Mouse (Mus musculus) bone marrow macrophage, adult 2 months (primary cell): Measurements from ENCODE around the gene Ing5. TPM values are rescaled to one million over a fixed set of nuclear protein-coding genes. Genes with fewer than 3 reads are reported as not detected.

Experiments used
- H3K27ac ChIP-seq: 2 replicates; pipeline ENCODE4 v1.5.1; 2012; ENCODE audit warnings: low read depth, low read length; ENCODE audit not compliant: insufficient read depth
- H3K4me1 ChIP-seq: 2 replicates; pipeline ENCODE4 v1.6.1; 2012; ENCODE audit warnings: low read length; ENCODE audit not compliant: control insufficient read depth, insufficient read depth
- H3K4me3 ChIP-seq: 2 replicates; pipeline ENCODE4 v1.5.1; 2012; ENCODE audit warnings: mild to moderate bottlenecking, low read length, moderate library complexity; ENCODE audit not compliant: insufficient read depth
- CTCF ChIP-seq: IDR thresholded peaks from 2 replicates; pipeline ENCODE4 v1.5.1; 2012; ENCODE audit warnings: low read depth, mild to moderate bottlenecking, low read length, moderate library complexity
- POLR2A ChIP-seq: IDR thresholded peaks from 2 replicates; pipeline ENCODE4 v1.6.1; 2012; ENCODE audit warnings: mild to moderate bottlenecking, low read depth, low read length, borderline replicate concordance
- polyA plus RNA-seq: library from polyadenylated mRNA; stranded (reverse); fragments of >200 nt; gene quantifications from 2 replicates; pipeline ENCODE4 v1.2.4, GENCODE M21; 2012; ENCODE audit not compliant: missing spikeins, insufficient read depth, insufficient read length

Ing5 gene
- polyA plus RNA-seq, 1 experiment: 10.7 TPM

- no peak for TF ChIP-seq POLR2A
- TF ChIP-seq CTCF: no peak
- H3K27ac ChIP-seq: no peak overlapping the region
- no peak overlapping the region for H3K4me3 ChIP-seq
- H3K4me1 ChIP-seq: peaks cover 8% of the 10 kb centered on the region
Measured at GRCm38 (mm10) chr1:93808871-93809270, 5.1 kb downstream of the Ing5 start.

DNA sequence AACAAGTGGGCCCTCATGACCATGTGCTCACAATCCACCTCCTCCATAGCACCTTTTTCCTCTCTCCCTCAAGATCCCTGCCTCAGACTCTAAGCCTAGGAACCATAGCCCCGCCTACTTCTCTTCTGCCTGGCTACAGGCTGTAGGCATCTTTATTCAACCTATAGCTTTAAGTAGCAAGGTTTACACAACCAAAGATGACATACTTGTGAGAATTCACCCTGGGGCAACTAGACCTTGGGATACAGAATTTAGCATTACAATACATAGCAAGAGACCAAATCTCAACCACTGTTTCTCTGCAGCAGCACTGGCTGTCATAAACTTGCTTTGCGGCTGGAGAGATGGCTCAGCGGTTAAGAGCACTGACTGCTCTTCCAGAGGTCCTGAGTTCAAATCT is 6.2 kb downstream of the Ing5 start:
- Histone ChIP-seq H3K4me1 (peaks cover 5% of the 10 kb centered on the region), H3K27ac (no peak overlapping the region), H3K4me3 (no peak overlapping the region)
- TF ChIP-seq CTCF: no peak
- TF ChIP-seq POLR2A: no peak

- Histone ChIP-seq H3K4me3 (no peak overlapping the region), H3K4me1 (no peaks in the 10 kb centered on the region), H3K27ac (no peak overlapping the region)
- TF ChIP-seq CTCF: no peak
- TF ChIP-seq POLR2A: no peak
Measured at GRCm38 (mm10) chr1:93811495-93812039, 7.8 kb downstream of the Ing5 start.

DNA sequence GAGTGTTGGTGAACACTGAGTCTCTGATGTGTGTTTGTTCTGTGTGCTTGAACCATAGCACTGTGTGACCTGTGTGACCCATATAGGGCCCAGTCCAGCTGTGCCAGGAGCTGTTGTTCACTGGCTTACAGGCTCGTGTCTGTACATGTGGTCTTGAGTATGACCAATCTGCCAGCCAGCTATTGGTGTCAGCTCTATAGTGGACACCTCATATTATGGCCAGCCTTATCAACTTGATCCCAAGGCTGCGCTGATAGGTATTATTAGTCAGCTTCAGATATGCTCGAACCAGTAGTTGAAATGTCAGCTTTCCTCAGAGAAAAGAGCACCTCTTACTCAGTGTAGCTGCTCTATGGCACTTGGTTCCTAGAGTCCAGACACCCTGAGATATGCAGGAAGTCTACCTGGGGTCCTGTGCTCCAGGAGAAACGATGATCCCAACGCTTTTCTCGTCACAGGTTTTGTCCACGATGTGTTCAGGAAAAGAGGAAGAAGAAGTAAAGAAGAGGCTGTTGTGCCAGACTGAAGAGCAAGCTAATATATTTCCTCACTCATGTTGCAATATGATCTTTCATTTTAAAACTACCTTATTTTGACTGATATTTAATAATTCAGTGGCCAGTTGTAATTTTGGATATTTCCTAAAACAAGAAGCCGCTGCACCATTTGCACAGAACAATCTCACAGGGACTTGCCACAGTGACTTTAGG is 14.2 kb downstream of the Ing5 start:
- H3K4me3 ChIP-seq: no peak overlapping the region
- H3K4me1 ChIP-seq: peaks cover 20% of the 10 kb centered on the region
- no peak for TF ChIP-seq POLR2A
- TF ChIP-seq CTCF: no peak
- peak overlapping the region; percentile 52 for H3K27ac ChIP-seq

DNA sequence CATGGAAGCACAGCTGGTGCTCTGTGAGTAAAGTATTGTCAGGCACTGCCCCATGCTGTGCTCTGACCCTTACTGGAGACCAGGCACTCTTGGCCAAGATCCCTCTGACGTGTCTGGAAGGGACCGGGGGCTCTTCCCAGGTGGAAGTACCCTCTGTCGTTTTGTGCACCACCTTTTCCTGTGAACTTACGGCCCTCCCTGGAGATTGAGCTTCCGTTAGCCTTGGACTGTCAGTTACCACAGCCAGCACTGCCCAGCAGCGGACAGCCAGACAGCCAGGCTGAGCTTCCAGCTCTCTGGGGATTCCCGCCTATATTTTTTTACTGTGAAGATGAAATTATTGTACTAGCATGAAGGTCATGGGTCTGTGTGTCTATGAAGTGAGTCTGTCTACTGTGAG is 15.0 kb downstream of the Ing5 start:
- Histone ChIP-seq H3K4me1 (peaks cover 21% of the 10 kb centered on the region), H3K4me3 (no peak overlapping the region), H3K27ac (peak overlapping the region; percentile 52; the same call in 1 of the 2 replicates)
- no peak for TF ChIP-seq POLR2A
- TF ChIP-seq CTCF: no peak

DNA sequence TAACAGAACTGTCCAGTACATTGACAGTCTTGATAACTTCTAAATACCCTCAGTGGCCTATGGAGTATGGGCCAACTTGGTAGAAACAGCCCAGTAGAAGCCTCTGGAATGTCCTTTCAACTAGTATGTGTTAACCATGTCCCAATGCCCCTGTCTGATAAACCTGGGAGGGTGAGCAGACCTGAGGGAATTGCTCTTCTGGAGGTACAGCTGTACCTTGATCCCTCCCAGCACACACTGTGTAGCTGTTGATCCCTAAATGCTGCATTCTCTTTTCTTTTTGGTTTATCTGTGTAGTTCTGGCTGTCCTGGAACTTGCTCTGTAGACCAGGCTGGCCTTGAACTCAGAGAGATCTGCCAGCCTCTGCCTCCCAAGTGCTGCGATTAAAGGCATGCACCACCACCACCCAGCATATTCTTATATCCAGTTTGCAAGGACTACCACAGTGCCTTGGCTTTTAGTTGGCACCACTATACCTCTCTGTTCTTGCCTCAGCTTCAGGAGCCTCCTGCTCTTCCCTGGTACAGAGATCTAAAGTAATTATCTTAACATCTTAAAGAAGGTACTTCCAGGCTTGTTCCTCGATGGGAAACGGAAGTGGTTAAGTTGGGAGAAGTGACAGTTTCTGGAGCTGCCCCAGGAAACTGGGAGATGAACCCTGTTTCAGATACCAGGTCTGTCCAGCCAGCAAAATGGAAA is 20.2 kb downstream of the Ing5 start:
- Histone ChIP-seq H3K4me1 (peaks cover 18% of the 10 kb centered on the region), H3K4me3 (no peak overlapping the region), H3K27ac (no peak overlapping the region)
- TF ChIP-seq POLR2A (no peak), CTCF (no peak)

DNA sequence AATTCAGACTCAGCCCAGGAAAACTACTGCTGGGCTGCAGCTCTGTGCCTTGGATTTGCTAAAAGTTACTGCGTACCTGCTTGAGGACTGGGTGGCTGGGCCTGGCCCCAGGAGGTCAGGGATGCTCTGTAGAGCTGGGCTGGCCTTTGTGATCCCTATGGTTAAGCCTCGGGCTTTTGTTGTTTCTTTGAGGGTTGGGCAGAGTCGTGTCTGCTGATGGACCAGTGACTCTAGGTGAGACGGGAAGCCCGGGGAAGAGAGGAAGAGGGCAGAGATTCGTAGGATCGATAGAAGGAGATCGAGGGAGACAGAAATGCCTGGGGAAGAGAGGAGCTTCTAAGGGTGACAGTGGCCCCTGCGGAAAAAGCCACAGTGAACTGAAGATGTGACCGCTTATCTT is 20.8 kb downstream of the Ing5 start, which contains the start of gene D2hgdh:
Gene D2hgdh (plus strand): TSS at position 301 of the 400 bp plus-strand sequence.
- H3K4me1 ChIP-seq: peaks cover 14% of the 10 kb centered on the region
- TF ChIP-seq CTCF (no peak), POLR2A (no peak)

GRCm38 (mm10) chr1:93825105-93825674 is 21.4 kb downstream of the Ing5 start:
- TF ChIP-seq POLR2A (no peak), CTCF (no peak)
- peak overlapping the region; percentile 72 for H3K27ac ChIP-seq
- H3K4me1 ChIP-seq: peaks cover 14% of the 10 kb centered on the region
- peak overlapping the region; percentile 61 for H3K4me3 ChIP-seq

More for the DNA sequence above, 20.8 kb downstream of the Ing5 start, which contains the start of gene D2hgdh:
- Histone ChIP-seq H3K27ac (peak within 1 kb of the TSS; percentile 72), H3K4me3 (peak within 1 kb of the TSS; percentile 61)

DNA sequence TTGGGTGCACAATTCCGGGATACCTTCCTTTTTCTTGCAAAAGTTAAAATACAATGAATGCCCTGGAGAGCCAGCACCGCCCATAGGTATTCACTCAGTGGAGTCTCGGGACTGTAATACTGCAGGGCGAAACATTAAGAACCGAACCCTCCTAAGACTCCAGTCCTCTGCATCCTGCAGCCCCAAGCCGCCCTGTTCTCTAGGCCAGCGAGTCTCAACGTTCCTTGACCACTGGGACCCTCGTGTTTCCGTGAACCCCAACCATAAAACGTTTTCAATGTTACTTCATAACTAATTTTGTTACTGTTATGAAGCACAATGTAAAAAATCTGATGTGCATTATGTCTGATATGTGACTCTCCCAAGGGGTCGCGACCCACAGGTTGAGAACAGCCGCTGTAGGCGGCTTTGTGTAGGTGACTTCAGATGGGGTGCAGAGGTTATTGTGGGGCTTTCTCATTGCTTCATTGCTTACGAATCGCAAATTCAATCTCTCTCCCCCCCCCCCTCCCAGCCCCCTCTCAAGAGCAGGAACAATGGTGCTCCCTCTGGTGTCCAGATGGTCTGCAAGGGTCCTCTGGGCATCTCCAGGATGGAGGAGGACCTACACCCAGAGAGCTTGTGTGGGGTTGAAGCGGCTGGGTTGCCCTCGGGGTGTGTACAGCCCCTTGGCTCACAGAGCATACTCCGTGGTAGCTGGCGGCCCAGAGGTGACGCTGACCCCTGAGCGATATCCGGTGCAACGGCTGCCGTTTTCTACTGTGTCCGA is 22.2 kb downstream of the Ing5 start:
- H3K4me1 ChIP-seq: peaks cover 14% of the 10 kb centered on the region
- H3K27ac ChIP-seq: peak overlapping the region; percentile 72
- TF ChIP-seq POLR2A: no peak
- 0 out of 2 replicates have a peak, but pooled peaks have one; percentile 4 for TF ChIP-seq CTCF
- peak overlapping the region; percentile 61 for H3K4me3 ChIP-seq
